Mouse (Mus musculus) hindbrain, embryonic 12.5 days (tissue): ENCODE data around the gene Cox11. TPM values are rescaled to one million over a fixed set of nuclear protein-coding genes. Genes with fewer than 3 reads are reported as not detected.

Experiments used
- ATAC-seq: fragments of 200-750 bp; cut with Nextera tagmentation; 2 replicates; pipeline ENCODE4 v1.8.0; 2017; ENCODE audit warnings: moderate TSS enrichment; ENCODE audit not compliant: low FRiP score
- H3K27ac ChIP-seq: fragments of 300-500 bp; sonication (generic); 2 replicates; pipeline ENCODE4 v1.5.1; 2016; ENCODE audit warnings: mild to moderate bottlenecking
- H3K27me3 ChIP-seq: fragments of 300-500 bp; sonication (generic); 2 replicates; pipeline ENCODE4 v1.6.1; 2016; ENCODE audit warnings: mild to moderate bottlenecking
- H3K36me3 ChIP-seq: fragments of 300-500 bp; sonication (generic); 2 replicates; pipeline ENCODE4 v1.6.1; 2016; ENCODE audit warnings: mild to moderate bottlenecking
- H3K4me1 ChIP-seq: fragments of 300-500 bp; sonication (generic); 2 replicates; pipeline ENCODE4 v1.6.1; 2016
- H3K4me2 ChIP-seq: fragments of 300-500 bp; sonication (generic); replicated peaks from 2 replicates; pipeline ENCODE4 v1.6.1; 2016; ENCODE audit warnings: mild to moderate bottlenecking
- H3K4me3 ChIP-seq: fragments of 300-500 bp; sonication (generic); 2 replicates; pipeline ENCODE4 v1.5.1; 2016; ENCODE audit warnings: mild to moderate bottlenecking
- H3K9ac ChIP-seq: fragments of 300-500 bp; sonication (generic); 2 replicates; pipeline ENCODE4 v1.6.1; 2016; ENCODE audit warnings: mild to moderate bottlenecking, moderate library complexity
- H3K9me3 ChIP-seq: fragments of 300-500 bp; sonication (generic); replicated peaks from 2 replicates; pipeline ENCODE4 v1.6.1; 2016; ENCODE audit warnings: mild to moderate bottlenecking
- whole genome bisulfite sequencing: fragments of 180-500 bp; shearing (Covaris S2); methylation state at CpG from one replicate; pipeline ENCODE4 v1.1.7; 2016; 5-methylcytosine and 5-hydroxymethylcytosine counted together
- polyA plus RNA-seq: library from polyadenylated mRNA; unstranded; fragments of >200 nt; fragmentation: Nextera tagmentation; extraction: Ambion mirVana; gene quantifications from 2 replicates; pipeline ENCODE4 v1.2.1, GENCODE M21; 2016

Cox11 gene
- 39.2 and 47.1 TPM in 2 replicates for polyA plus RNA-seq

DNA sequence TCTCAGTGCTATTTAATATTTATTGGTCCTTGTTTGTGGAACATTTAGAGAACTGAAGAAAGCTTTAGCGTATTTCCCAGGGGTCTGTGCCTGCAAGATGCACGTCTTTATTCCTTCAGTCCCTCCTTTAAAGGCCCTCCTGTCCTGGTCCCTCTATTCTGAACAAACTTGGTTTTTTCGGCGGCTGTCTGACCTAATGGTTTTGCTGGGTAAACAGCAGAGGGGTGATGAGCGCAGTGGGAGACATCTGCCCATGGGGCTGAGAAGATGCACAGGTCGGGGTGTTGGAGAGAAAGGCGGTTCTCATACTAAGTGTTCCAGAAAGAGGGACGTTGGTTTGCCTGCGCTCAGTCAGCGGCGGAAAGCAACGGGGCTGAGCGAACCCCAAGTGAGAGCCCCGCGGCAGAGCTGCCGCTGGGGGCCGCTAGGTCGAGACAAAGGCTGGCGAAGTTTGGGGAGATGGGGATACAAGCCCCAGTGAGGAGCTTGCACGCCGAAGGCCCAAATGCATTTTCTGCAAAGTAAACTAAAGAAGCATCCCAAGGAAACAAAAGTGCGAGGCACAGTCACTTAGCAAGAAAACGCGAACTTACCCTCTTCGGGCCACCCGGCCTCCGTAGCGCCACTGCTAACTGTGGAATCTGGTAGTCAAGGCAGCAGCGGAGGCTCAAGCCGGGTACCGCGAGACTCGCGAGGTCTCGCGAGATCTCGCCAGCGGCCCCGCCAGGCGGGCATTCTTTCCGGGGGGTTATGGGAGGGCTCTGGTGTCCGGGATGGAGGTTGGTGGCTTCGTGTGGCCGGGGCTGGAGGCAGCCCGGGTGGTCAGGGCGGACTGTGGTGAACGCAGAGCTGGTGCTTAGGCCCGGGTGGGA lies at the start of gene Cox11, which contains the start of gene Stxbp4:
TSS of gene Cox11 (plus strand) at position 734 of the 872 bp plus-strand sequence.
TSS of gene Stxbp4 (minus strand) at position 645 of the 872 bp plus-strand sequence.
- H3K4me3 ChIP-seq: peak within 1 kb of the TSS; percentile 98
- H3K27me3 ChIP-seq: no peaks in the 10 kb centered on the region

DNA sequence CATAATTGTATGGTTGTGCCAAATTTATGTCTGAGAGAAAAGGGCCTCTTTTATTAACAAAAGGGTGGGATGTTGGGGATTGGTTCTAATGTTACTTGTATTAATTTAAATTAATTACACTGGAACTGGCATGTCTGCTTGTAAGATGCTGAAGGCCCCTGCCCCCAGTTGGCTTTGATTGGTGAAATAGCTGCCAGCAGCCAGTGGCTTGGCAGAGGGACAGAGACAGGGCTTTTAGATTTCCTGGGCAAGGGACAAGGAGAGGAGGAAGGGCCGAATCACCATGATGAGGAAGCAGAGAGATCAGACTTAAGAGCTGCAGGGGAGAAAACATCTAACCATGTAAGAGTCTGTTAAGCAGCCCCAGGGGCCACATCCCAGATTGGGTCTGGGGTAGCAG lies 47.0 kb upstream of the Cox11 start:
- 100% methylated on average over 1 of the region's 1 CpGs for WGBS
- Histone ChIP-seq H3K36me3 (peaks cover 35% of the 10 kb centered on the region), H3K27ac (no peak overlapping the region), H3K9me3 (0 out of 2 replicates have a peak, but pooled peaks cover 4% of the 10 kb centered on the region), H3K27me3 (no peaks in the 10 kb centered on the region), H3K4me2 (no peak overlapping the region), H3K9ac (no peak overlapping the region), H3K4me3 (no peak overlapping the region), H3K4me1 (no peaks in the 10 kb centered on the region)
- ATAC-seq: no peak

More for the DNA sequence above, at the start of gene Cox11, which contains the start of gene Stxbp4:
- Histone ChIP-seq H3K9me3 (no peaks in the 10 kb centered on the region), H3K4me1 (peaks cover 18% of the 10 kb centered on the region), H3K27ac (peak within 1 kb of the TSS; percentile 85), H3K4me2 (peak within 1 kb of the TSS; percentile 67), H3K36me3 (peaks cover 9% of the 10 kb centered on the region), H3K9ac (peak within 1 kb of the TSS; percentile 96)
- ATAC-seq: peak; percentile 97
- WGBS: under 1% methylated on average over 48 of the region's 48 CpGs

DNA sequence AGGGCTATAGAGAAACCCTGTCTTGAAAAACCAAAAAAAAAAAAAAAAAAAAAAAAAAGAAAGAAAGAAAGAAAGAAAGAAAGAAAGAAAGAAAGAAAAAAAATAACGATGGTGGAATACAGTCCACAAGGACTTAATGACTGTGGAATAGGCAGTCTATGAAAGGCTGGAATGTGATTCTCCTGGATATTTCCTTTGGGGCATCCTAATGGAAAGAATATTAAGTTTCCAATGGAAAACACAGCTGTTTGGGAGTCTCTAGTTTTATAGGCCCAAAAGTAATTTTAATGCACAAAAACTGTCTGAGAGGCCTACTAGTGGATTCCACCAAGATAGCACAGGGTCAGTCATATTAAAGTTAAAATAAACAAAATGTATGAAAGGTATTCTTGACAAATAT lies 42.1 kb upstream of the Cox11 start:
- H3K4me3 ChIP-seq: no peak overlapping the region
- 0 out of 2 replicates have a peak, but pooled peaks cover 4% of the 10 kb centered on the region for H3K9me3 ChIP-seq
- no peak overlapping the region for H3K27ac ChIP-seq
- no peak overlapping the region for H3K4me2 ChIP-seq
- WGBS: 95% methylated on average over 1 of the region's 1 CpGs
- no peaks in the 10 kb centered on the region for H3K27me3 ChIP-seq
- no peaks in the 10 kb centered on the region for H3K4me1 ChIP-seq
- ATAC-seq: no peak
- H3K36me3 ChIP-seq: peaks cover 35% of the 10 kb centered on the region
- H3K9ac ChIP-seq: no peak overlapping the region

- H3K36me3 ChIP-seq: peaks cover 28% of the 10 kb centered on the region
- H3K4me3 ChIP-seq: no peak overlapping the region
- 93% methylated on average over 2 of the region's 2 CpGs for WGBS
- no peak overlapping the region for H3K9ac ChIP-seq
- H3K9me3 ChIP-seq: no peaks in the 10 kb centered on the region
- H3K4me1 ChIP-seq: no peaks in the 10 kb centered on the region
- H3K27ac ChIP-seq: no peak overlapping the region
- H3K27me3 ChIP-seq: no peaks in the 10 kb centered on the region
- no peak overlapping the region for H3K4me2 ChIP-seq
- no peak for ATAC-seq
Measured at GRCm38 (mm10) chr11:90603066-90603465, 34.9 kb upstream of the Cox11 start.

- ATAC-seq: no peak
- Histone ChIP-seq H3K9me3 (no peaks in the 10 kb centered on the region), H3K36me3 (peaks cover 13% of the 10 kb centered on the region), H3K9ac (no peak overlapping the region), H3K4me2 (no peak overlapping the region), H3K27ac (no peak overlapping the region), H3K27me3 (no peaks in the 10 kb centered on the region), H3K4me1 (no peaks in the 10 kb centered on the region), H3K4me3 (no peak overlapping the region)
Measured at GRCm38 (mm10) chr11:90612118-90612517, 25.9 kb upstream of the Cox11 start.

DNA sequence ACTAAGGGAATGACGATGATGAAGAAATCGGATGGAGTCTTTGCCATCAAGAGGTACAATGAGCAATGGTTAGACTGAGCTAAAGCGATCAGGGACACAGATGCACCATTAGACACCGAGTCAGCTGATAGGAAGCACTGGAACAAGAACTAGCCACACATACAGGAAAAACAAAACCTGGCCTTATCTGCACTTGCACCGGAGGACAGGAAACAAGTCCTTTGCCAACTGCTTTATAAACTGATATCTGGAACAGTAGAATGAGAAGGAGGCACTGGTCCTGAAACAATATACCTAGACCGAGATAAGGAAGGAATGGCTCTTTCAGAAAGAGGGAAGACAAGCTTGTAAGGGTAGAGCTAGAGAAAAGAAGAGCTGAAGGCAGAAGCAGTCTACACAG lies 23.2 kb upstream of the Cox11 start:
- no peaks in the 10 kb centered on the region for H3K9me3 ChIP-seq
- 94% methylated on average over 6 of the region's 6 CpGs for WGBS
- no peak overlapping the region for H3K27ac ChIP-seq
- peaks cover 12% of the 10 kb centered on the region for H3K36me3 ChIP-seq
- H3K9ac ChIP-seq: no peak overlapping the region; the same call in 1 of the 2 replicates
- no peaks in the 10 kb centered on the region for H3K27me3 ChIP-seq
- H3K4me2 ChIP-seq: no peak overlapping the region
- no peak for ATAC-seq
- H3K4me3 ChIP-seq: no peak overlapping the region
- H3K4me1 ChIP-seq: no peaks in the 10 kb centered on the region

GRCm38 (mm10) chr11:90616431-90616830 lies 21.5 kb upstream of the Cox11 start:
- Histone ChIP-seq H3K4me3 (no peak overlapping the region), H3K9me3 (no peaks in the 10 kb centered on the region), H3K27ac (no peak overlapping the region), H3K27me3 (no peaks in the 10 kb centered on the region), H3K4me1 (no peaks in the 10 kb centered on the region), H3K4me2 (no peak overlapping the region), H3K9ac (no peak overlapping the region), H3K36me3 (peaks cover 15% of the 10 kb centered on the region)
- ATAC-seq: no peak

GRCm38 (mm10) chr11:90622044-90622443 lies 15.9 kb upstream of the Cox11 start:
- Histone ChIP-seq H3K27me3 (no peaks in the 10 kb centered on the region), H3K36me3 (peaks cover 10% of the 10 kb centered on the region), H3K4me2 (no peak overlapping the region), H3K4me3 (no peak overlapping the region), H3K9ac (no peak overlapping the region), H3K27ac (no peak overlapping the region), H3K4me1 (no peaks in the 10 kb centered on the region), H3K9me3 (no peaks in the 10 kb centered on the region)
- 84% methylated on average over 12 of the region's 12 CpGs for WGBS
- ATAC-seq: no peak

GRCm38 (mm10) chr11:90622500-90622899 lies 15.5 kb upstream of the Cox11 start:
- no peak for ATAC-seq
- WGBS: 90% methylated on average over 7 of the region's 7 CpGs
- no peaks in the 10 kb centered on the region for H3K27me3 ChIP-seq

DNA sequence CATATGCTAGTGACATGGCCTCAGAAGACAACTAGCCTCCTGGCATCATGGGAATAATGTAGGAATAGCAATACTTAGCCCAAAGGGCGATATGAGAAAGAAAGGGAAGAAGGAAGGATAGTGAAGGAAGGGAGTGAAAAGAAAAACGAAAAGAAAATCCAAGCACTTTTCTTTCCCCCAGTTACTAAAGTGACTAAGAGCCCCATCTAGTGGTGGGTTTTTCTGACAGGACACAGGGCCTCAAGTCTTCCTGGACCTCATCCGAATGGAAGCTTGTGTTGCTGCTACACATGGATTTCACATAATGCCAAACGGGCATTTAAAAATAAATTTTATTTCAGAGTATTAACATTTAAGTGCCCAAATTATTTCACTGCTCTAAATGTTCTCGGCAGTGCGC lies 14.5 kb upstream of the Cox11 start:
- 60% methylated on average over 6 of the region's 6 CpGs for WGBS
- ATAC-seq: no peak
- H3K36me3 ChIP-seq: peaks cover 4% of the 10 kb centered on the region

More at GRCm38 (mm10) chr11:90622500-90622899, 15.5 kb upstream of the Cox11 start:
- no peaks in the 10 kb centered on the region for H3K9me3 ChIP-seq
- H3K9ac ChIP-seq: no peak overlapping the region
- no peak overlapping the region for H3K4me2 ChIP-seq
- H3K27ac ChIP-seq: no peak overlapping the region
- peaks cover 10% of the 10 kb centered on the region for H3K36me3 ChIP-seq
- no peaks in the 10 kb centered on the region for H3K4me1 ChIP-seq
- H3K4me3 ChIP-seq: no peak overlapping the region

DNA sequence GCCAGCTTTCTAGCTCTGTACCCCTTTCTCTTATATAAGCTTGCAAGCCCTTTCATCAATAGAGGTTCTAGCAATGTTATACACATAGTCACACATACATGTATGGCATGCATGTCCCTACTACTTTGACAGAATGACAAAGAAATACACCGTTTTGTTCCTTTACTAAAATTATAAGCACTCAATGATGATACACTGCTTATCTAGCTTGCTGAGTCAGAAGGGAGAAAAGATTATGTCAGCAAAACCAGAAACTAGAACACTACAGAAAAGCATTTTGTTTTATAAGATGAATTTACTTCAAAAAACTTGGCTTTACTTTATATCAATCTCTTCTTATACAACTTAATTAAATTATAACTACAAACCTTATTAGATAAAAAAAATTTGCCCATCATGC lies 12.8 kb upstream of the Cox11 start:
- no peak overlapping the region for H3K4me3 ChIP-seq
- H3K36me3 ChIP-seq: peaks cover 4% of the 10 kb centered on the region; the same call in 1 of the 2 replicates
- H3K27me3 ChIP-seq: no peaks in the 10 kb centered on the region
- no peak overlapping the region for H3K9ac ChIP-seq
- H3K27ac ChIP-seq: no peak overlapping the region
- no peak overlapping the region for H3K4me2 ChIP-seq
- H3K4me1 ChIP-seq: no peaks in the 10 kb centered on the region
- 93% methylated on average over 1 of the region's 1 CpGs for WGBS
- ATAC-seq: no peak
- no peaks in the 10 kb centered on the region for H3K9me3 ChIP-seq

More for the DNA sequence above, 14.5 kb upstream of the Cox11 start:
- Histone ChIP-seq H3K9me3 (no peaks in the 10 kb centered on the region), H3K9ac (no peak overlapping the region), H3K27ac (no peak overlapping the region), H3K27me3 (no peaks in the 10 kb centered on the region), H3K4me1 (no peaks in the 10 kb centered on the region), H3K4me3 (no peak overlapping the region), H3K4me2 (no peak overlapping the region)

- H3K27ac ChIP-seq: no peak overlapping the region
- no peak overlapping the region for H3K9ac ChIP-seq
- H3K4me3 ChIP-seq: no peak overlapping the region
- H3K27me3 ChIP-seq: no peaks in the 10 kb centered on the region
- H3K36me3 ChIP-seq: no peaks in the 10 kb centered on the region
- WGBS: 83% methylated on average over 1 of the region's 1 CpGs
- H3K9me3 ChIP-seq: no peaks in the 10 kb centered on the region
- H3K4me2 ChIP-seq: no peak overlapping the region
- ATAC-seq: no peak
- no peaks in the 10 kb centered on the region for H3K4me1 ChIP-seq
Measured at GRCm38 (mm10) chr11:90627751-90628150, 10.2 kb upstream of the Cox11 start.

DNA sequence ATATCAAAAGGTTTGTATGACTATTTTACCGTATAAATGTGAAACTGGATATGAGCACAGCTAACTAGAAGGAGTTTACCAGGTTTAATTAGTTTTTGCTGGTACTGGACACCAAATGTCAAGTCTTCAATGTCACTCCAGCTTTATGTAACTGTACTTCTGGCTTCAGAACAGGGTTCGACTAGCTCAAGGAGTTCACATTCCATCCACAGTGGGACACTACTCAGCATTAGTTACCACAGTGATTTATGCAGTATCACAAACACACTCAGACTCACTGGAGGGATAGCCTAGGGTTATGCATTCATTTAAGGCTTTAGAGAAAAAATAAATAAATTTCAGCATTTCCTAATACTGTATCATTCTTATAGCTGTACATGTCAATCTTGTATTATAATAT lies 5.5 kb upstream of the Cox11 start:
- no peak overlapping the region for H3K9ac ChIP-seq
- no peak for ATAC-seq
- H3K4me1 ChIP-seq: peaks cover 12% of the 10 kb centered on the region
- 79% methylated on average over 2 of the region's 2 CpGs for WGBS
- H3K9me3 ChIP-seq: no peaks in the 10 kb centered on the region
- H3K27ac ChIP-seq: no peak overlapping the region
- no peaks in the 10 kb centered on the region for H3K27me3 ChIP-seq
- no peak overlapping the region for H3K4me3 ChIP-seq
- no peaks in the 10 kb centered on the region for H3K36me3 ChIP-seq
- no peak overlapping the region for H3K4me2 ChIP-seq
